Mouse (Mus musculus) heart, postnatal 14 days (tissue): ENCODE measurements around the gene Ifitm7. TPM values are rescaled to one million over a fixed set of nuclear protein-coding genes. Genes with fewer than 3 reads are reported as not detected.

ENCODE experiments used
- DNase-seq, 2 experiments: peaks; one replicate each; pipeline ENCODE4 v3.0.0; 2021 to 2022
- intact Hi-C: fragments of 180-260 bp; cut with DNase I; formaldehyde crosslinking; loops from one replicate; pipeline ENCODE4 v1.15.1; 2025
- long read RNA-seq, 2 experiments: library from polyadenylated mRNA; stranded (forward); transcript quantifications; one replicate each; pipeline ENCODE4 v2.0.0; 2021
- total RNA-seq, 2 experiments: library from RNA; stranded (reverse); gene quantifications; 2 replicates each; pipeline ENCODE4 v1.2.3; 2021

The Ifitm7 gene
- total RNA-seq, result not detected
- long read RNA-seq, experiment 1, result 0 reads
- long read RNA-seq, experiment 2, result 0 reads

DNA sequence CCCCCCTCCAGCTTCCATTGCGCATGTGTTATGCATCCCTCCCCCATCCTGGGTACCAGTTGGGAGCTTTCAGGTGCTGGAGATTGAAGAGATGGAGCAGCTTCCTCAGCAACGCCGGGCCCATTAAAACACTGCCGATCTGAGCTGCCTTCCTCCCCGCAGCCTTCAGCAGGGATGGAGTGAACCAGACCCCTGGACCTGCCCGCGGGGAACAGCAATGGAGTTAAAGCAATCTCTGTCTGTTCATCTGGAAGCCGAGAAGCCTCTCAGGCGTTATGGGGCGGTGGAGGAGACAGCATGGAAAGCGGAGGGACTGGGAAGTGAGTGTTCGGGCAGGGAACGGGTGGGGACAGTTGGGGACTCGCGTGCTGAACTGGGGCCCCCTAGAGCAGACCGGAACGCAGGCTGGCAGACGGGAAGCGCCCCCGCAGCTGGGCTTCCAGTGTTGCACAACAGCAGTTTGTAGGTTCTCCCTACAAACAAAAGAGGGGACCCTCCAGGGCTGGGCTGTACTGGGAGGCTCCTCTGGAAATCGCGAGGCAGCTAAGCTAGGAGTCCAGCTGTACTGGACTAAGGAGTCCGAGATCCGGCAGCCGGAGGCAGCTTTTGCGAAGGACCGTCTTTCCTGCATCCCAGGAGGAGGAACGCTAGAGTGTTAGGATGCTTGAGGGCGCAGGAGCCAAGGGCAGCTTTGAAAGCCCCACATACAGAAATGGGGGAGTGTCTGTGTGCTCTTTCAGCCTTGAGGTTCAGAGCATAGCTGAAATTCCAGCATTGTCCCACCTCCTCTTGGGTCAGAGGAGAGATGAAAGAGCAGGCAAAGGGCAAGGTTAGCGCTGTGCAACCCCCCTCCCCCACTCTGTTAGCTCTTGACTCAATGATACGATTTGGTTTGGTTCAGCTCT, at the start of gene Ifitm7, which contains the start of gene 2900011O08Rik:
Ifitm7 (minus strand) TSS at position 315 of the 905 bp plus-strand sequence.
2900011O08Rik (plus strand) TSS at position 31 of the 905 bp plus-strand sequence.
- DNase-seq, result peak in 1 of 2 experiments; percentile 1
- intact Hi-C loops, result no loop called here

DNA sequence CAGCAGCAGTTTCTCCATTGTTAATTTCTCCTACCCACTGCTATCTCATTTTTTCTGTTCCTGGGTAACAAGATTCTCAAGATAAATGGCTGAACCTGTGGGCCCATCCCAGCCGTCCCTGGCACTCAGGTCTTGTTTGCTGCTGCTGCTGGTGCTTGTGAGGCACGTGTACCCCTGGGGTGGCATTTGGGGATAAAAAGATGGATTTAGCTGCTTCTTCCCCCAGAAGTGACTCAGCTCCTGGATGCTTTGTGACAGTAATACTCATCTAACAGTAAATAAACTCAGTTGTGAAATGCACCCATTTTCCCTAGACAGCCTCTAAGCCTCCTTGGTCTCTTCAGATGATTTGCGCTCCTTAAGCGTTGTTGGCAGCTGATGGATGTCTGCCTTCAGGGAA, 46.4 kb upstream of the Ifitm7 start:
- no peak for DNase-seq

DNA sequence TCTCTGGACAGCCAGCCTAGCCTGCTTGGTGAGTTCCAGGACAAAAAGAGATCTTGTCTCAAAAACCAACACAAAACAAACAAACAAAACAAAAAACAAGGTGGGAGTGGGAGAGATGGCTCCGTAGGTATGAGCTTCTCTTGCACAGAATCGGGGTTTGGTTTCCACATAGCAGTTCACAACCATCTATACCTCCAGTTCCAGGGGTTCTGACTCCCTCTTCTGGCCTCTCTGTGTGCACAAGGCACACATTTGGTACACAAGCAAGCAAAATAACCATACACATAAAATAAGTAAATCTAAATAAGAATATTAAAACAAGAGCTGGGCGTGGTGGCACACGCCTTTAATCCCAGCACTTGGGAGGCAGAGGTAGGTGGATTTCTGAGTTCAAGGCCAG, 44.0 kb upstream of the Ifitm7 start:
- no peak for DNase-seq
- intact Hi-C loops, result no loop called here

More for the DNA sequence above, 46.4 kb upstream of the Ifitm7 start:
- intact Hi-C loops, result no loop called here

DNA sequence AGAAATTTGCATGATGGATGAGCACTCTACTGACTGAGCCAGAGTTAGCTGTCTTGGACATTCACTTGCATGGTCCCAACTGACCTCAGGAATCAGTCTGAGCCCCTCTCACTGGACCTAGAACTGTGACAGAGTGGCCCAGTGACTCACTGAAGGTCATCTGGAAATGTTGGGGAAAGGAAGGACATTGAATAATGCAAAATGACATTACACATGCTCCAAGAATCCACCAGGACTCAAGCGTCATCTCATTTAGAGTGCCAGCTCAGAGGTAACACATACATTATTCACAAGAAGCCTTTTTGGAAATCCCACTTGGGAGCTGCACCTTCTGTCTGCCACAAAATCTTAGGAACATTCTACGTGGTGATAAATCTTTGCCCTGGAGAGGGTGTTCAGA, 43.2 kb upstream of the Ifitm7 start:
- intact Hi-C loops, result no loop called here
- no peak for DNase-seq

DNA sequence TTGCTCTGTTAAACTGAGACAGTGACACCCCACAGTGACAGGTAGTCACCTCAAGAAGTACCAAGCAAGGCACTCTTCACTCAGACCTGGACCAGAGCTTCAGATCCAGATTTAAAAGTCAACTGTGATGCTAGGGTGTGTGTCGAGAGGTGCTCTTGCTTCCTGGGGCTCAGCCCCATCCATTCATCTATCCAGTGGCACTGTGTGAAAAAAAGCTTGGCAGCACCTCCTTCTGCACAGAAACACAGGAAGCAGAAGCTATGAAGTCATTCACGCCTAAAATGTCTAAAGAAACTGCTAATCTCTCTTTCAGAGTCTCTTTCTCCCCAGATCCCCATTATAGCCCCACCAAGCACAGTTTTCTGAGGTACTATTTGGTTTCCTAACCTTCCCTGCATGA, 42.4 kb upstream of the Ifitm7 start:
- DNase-seq, result no peak
- intact Hi-C loops, result no loop called here

DNA sequence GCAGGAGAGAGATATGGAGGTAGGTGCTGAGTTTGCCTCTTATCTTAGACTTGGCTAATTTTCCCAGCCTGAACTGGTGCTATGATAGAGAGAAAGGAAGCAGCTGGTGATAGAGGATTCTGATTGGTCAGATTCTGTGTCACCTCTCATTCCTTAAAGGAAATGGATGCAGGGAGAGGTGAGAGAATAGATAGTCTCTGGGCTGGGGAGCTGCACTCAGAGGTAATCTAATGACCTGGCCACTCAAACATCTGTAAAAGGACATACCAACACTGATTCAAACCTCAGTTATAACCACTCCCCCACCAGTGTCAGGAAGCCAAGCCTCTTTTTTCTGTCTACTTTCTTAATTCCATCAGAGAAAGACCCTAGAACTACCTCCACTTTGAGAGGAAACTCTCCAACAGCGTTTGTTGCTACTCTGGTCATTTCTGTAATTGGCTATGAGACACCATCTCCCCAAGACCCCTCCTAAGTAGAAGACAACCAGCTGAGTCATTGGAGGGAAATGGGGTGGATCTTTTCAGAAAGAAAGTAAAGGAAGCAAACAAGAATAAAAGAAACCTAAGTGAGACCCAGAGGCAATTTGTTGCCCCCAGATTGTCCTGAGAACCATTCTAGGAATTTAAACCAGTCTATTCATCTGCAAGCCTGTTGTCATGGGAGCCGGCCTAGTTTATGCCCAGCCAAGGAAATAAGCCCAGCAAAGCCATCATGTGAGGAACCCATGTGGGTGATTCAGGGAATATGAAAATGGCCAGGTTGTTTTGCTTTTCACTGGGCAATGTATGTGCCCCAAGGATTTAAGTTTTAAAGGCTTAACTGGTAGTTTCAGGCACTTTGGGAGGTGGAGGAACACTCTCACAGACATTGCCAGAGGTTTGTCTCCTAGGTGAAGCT, 38.7 kb upstream of the Ifitm7 start:
- no peak for DNase-seq
- intact Hi-C loops, result no loop called here

DNA sequence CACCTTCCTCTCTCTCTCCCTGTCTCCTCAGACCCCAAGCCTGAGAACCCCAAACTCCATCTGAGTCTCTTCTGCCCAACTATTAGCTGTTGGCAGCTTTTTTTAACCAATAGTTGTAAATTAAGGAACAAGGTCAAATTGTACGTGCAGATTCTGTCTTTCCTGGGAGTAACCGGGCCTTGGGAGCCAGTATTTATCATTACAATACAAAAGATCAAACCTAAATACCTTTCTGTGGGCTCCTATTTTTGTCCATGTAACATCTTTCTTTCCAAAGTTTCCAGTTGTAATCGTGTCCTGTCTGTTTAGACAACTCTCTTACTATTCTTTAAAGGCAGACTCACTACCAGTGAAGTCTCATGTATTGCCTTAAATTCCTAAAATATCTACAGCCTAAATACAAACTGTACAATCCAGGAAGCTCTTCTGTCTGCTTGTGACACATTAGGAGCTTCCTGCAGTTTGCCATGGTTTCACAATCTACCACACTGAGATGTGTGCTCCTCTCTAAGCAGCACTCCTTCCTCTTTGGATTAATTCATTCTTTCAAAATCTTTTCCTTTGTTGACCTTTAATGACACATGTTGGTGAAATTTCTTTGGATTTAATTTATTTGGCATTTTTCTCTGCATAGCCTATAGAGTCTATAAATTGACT, 34.6 kb upstream of the Ifitm7 start:
- no peak for DNase-seq
- intact Hi-C loops, result no loop called here

DNA sequence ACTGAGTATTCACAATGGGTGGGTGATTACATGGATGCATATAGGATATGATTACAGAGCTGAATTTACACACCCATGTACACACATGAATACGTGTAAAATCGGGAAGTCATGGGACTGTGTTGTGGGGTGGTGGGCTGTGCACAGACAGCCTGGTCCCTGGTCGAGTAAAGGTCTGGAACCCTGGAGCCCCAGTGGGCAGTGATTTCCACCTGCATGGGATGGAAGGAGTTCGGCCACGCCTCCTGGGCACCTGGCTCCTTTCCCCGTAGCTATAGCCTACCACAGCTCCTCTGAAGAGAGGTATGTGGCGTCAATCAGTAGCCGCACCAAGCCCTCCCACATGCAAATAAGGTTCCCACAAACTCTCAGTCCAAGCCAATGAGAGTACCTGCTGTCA, 30.6 kb upstream of the Ifitm7 start:
- no peak for DNase-seq
- intact Hi-C loops, result no loop called here

DNA sequence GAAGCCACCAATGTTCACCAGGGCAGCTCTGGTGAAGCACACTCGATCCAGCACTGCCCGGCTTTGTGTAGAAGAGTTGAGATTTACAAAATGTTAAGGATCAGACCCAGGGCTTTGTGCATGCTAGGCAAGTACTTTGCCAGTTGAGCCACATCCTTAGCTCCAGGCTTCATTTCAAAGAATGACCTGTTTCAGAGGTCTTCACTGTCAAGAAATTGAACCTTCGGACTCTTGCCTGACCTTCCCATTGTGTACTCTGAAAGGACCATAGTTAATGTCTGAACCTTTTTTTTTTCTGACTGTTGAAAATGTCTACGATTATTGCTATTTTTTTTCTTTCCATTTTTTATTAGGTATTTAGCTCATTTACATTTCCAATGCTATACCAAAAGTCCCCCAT, 23.3 kb upstream of the Ifitm7 start:
- no peak for DNase-seq
- intact Hi-C loops, result no loop called here

DNA sequence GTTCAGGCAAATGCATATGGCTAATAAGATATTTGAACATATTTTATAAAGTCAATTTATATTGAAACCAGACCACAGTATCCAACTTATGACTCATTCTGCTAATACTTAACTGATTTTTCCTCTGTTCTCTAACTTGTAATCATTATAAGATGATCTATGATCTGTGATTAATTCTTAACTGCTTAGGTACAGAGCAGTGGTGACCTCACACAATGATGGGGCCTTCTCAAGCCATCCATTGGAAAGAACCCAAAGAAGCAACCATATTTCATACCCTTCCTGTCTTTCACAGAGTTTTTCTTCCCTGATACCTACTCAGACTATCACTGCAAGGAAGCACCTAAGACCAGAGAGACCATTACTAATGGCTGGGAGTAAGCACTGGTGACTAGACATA, 22.0 kb upstream of the Ifitm7 start:
- intact Hi-C loops, result no loop called here
- DNase-seq, result no peak

DNA sequence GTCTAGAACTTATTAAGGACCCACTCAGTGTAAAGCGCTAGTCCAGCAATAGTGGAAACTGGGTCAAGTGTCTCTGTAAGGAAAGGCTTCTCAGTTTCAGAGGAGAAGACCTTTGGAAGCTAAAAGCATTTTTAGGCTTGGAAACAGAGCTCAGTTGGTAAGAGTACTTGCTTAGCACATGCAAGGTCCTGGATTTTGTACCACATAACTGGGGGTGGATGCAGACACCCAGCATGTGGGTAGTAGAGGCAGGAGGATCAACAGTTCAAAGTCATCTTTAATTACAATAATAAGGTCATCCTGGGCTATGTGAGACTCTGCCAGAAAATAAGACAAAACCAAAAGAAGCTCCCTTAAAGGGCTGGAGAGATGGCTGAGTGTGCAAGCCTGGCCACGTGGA, 21.4 kb upstream of the Ifitm7 start:
- no peak for DNase-seq
- intact Hi-C loops, result no loop called here

DNA sequence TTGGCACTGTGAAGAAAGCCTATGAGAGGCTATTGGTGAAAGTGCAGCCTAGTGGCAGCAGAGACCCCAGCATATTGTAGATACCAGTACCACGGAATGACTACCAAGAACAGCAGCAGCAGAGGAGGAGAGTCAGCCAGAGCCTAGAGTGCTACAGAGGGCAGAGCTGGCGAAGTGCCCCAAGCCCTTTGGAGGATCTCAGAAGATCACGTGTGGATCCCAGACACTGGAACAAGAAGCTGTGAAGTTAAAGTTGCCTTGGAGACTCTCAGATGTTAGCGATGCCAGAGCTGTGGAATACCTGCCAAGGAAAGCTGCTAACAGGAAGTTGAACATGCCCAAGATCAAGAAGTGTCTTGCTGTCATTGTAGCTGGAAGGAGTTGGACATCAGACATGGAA, 18.6 kb upstream of the Ifitm7 start:
- intact Hi-C loops, result no loop called here
- peak in 1 of 2 experiments; percentile 2 for DNase-seq

DNA sequence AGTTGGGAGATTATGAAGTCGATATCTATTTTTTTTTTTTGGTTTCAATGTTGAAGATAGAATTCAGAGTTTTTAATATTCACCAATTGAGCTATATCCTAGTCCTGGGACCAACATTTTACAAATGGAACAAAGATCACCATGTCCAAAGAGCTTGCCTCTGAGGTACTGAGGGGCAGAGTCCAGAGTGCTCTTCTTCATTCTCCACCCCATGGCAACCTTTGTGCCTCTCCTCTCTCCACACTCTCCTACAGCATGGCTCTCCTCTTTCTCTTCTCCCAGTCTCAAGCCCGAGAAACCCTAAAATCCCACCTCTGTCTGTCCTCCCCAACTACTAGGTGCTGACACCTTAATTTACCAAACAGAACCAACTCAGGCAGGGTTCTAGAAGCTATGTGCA, 18.0 kb upstream of the Ifitm7 start:
- intact Hi-C loops, result no loop called here
- DNase-seq, result no peak

DNA sequence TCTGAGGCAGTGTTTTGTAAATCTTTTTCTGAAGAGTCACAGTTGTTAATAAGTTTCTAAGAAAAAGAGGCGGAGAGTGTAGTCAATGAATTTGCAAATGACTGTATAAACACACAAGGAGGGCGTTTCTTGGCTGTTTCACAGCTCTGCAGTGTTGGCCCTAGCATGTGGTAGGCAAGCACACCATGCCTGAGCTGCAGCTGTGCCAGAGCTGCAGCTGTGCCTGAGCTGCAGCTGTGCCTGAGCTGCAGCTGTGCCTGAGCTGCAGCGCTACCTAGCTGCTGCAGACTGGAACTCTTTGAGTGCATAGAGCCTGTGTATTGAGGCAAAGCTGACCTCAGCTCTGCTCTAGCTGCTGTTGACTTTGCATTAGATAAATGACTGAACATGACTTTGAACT, 17.5 kb upstream of the Ifitm7 start:
- peak in 1 of 2 experiments; percentile 1 for DNase-seq
- intact Hi-C loops, result no loop called here

DNA sequence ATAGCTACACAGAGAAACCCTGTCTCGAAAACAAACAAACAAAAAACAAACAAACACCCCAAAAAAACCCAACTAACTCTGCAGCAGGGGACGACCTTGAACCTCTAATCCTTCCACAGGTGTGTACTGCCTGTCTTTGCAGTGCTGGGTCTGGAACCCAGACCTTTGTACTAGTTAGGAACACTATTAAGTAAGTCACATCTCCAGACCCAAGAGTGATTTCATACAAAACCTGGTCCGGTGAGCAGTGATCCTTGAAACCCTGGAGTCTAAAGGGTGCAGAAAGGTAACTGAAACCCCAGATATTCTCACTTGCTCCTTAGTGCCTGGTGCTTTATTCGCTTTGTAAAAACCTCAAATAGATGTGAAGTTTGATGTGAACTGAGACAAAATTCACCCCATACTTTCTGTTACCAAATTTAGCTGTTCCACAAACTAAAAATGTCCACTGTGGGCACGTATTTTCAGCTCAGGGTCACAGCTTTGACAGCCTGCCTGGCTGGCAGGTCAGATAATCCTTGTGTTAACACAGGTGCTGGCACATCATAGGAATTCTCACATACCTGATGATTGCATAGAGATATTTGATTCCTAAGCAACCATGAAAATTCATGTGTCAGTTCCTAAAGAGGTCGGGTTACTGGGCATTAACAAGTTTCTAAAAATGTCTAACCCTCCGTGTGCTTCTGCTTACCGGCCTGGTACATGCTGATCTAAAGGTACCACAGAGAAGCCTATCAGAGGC, 16.9 kb upstream of the Ifitm7 start:
- intact Hi-C loops, result no loop called here
- no peak for DNase-seq

DNA sequence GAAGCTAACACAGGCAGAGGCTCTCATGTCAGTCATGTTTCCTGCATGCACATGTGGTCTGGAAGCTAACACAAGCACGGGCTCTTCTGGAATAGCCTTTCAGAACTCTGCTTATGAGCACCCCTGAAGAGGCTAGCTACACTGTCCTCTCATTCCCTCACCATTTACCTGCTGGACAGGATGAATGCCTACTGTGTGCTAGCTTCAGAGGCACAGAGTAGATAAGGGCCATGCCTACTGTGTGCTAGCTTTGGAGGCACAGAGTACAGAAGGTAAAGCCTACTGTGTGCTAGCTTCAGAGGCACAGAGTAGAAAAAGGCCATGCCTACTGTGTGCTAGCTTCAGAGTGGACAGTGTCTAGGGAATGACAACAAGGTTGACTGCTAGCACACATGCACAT, 7.8 kb upstream of the Ifitm7 start:
- intact Hi-C loops, result no loop called here
- DNase-seq, result no peak

DNA sequence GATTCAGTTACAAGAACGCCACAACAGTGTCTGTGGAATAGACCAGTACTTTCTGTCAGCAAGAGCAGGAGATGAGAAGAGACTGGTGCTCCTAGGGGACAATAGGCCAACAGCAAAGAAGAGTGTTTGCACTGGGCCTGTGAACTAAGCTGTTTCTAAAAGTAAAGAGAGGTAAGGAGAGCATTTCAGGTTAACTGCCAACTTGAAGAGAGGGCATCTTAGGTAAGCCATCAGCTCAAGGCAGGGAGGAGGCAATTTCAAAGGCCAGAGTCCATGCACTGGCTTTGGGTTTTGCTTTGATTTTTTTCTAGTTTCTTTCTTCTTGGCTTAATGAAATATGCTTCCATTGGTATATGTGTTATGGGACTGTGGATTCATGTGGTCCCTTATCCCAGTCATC, 7.4 kb upstream of the Ifitm7 start:
- intact Hi-C loops, result no loop called here
- no peak for DNase-seq

DNA sequence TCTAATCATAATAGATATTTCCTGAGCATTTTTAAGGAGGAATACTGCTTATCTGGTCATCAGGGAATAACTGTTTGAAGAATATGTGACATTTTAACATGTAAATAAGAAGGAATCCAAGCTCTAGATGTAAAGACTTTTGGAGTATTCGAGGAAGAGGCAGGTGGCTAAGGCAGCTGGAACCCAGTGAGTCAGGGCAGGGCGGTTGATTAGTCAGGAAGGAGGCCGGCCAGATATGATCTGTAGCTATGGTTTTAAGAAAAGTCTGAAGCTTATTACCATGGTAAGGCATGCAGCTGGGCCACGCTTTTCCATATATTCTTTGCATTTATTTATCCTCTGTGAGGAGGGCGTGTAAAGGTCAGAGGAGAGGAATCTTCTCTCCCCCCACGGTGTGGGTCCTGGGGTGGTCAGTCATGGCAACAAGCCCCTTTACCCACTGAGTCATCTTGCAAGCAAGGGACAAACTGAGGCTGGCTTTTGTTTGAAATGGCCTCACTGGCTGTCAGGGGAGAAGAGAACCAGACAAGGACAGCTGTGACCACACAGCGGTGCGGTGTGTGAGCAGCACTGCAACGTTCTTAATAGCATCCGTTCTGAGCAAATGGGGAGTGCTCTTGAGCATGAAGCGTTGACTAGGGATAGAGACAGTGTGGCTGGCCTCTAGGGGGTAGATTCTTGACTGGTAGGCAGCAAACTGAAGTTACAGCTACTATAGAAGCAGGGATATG, 6.0 kb upstream of the Ifitm7 start:
- no peak for DNase-seq
- intact Hi-C loops, result no loop called here

DNA sequence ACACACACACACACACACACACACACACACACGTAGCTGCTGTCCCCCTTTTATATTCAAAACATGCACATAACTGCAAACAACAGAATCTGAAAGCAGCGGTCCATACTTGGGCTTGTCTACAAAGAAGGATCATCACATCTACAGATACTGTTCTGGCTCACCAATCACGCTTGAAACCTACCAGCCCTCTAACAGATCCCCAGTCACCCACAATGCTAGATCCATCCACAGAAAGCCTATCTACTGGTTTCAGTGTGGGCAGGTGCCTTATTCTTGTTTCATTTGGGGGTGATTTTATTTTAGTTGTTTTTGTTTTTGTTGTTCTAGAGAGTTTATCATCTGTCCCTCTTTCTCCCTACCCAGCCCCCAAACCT, 503 bp downstream of the Ifitm7 start:
- no peak for DNase-seq
- intact Hi-C loops, result no loop called here

DNA sequence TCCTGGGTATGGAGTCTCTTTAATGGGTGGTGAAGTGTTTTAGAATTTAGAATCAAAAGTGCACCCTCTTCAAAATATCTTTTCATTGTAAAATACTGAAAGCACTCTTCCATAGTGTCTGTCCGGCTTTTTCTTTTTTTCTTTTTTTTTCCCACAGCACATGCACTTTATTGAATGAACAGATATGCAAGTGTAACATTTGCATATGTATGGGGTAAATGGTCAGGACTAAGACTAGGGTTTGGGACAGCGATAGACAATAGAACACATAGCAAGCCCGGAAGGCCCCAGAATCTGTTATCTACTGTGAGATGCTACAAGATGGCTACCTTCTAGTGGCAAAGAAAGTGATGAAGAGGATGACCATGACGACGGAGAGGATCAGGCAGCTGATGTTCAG, 3.5 kb downstream of the Ifitm7 start:
- DNase-seq, result no peak
- intact Hi-C loops, result no loop called here
